Mouse (Mus musculus): ENCODE results near the gene Klk12.

Gene Klk12

GRCm38 (mm10) chr7:43768597-43768996, at the start of gene Klk12:
Gene Klk12, plus strand, starts transcription at chr7:43768897.
- DNase-seq = no peak

GRCm38 (mm10) chr7:43747788-43748187, 20.9 kb upstream of the Klk12 start:
- DNase-seq = peak; percentile 12

GRCm38 (mm10) chr7:43752806-43753205, 15.9 kb upstream of the Klk12 start:
- DNase-seq = no peak

GRCm38 (mm10) chr7:43766484-43766883, 2.2 kb upstream of the Klk12 start:
- no peak for DNase-seq

GRCm38 (mm10) chr7:43769636-43770035, 939 bp downstream of the Klk12 start:
- DNase-seq = no peak

GRCm38 (mm10) chr7:43770701-43771100, 2.0 kb downstream of the Klk12 start:
- DNase-seq = no peak

GRCm38 (mm10) chr7:43771916-43772315, 3.2 kb downstream of the Klk12 start:
- DNase-seq = no peak

- no peak for DNase-seq
These were observed 4.2 kb downstream of the Klk12 start for GRCm38 (mm10) chr7:43772901-43773300.

- no peak for DNase-seq
These were observed 5.7 kb downstream of the Klk12 start, which contains the start of gene Klk11 for GRCm38 (mm10) chr7:43774364-43774763. Gene Klk11, plus strand, starts transcription at chr7:43774604.

- DNase-seq = no peak
These were observed 6.1 kb downstream of the Klk12 start for GRCm38 (mm10) chr7:43774802-43775201.

- DNase-seq = no peak
These were observed 6.8 kb downstream of the Klk12 start for GRCm38 (mm10) chr7:43775311-43776057.

GRCm38 (mm10) chr7:43776506-43776905, 7.8 kb downstream of the Klk12 start:
- DNase-seq = no peak

GRCm38 (mm10) chr7:43777423-43777822, 8.7 kb downstream of the Klk12 start:
- DNase-seq = no peak

GRCm38 (mm10) chr7:43778176-43778970, 9.7 kb downstream of the Klk12 start:
- DNase-seq = no peak

GRCm38 (mm10) chr7:43780241-43780640, 11.5 kb downstream of the Klk12 start:
- DNase-seq = no peak

- no peak for DNase-seq
These were observed 12.0 kb downstream of the Klk12 start, which contains the start of gene Klk10 for GRCm38 (mm10) chr7:43780746-43781145. Gene Klk10, plus strand, starts transcription at chr7:43781035.

GRCm38 (mm10) chr7:43781541-43781940, 12.8 kb downstream of the Klk12 start:
- no peak for DNase-seq

- peak; percentile 83 for DNase-seq
These were observed 13.9 kb downstream of the Klk12 start for GRCm38 (mm10) chr7:43782275-43783265.

- DNase-seq = peak; percentile 35
These were observed 16.6 kb downstream of the Klk12 start for GRCm38 (mm10) chr7:43785286-43785685.

GRCm38 (mm10) chr7:43788096-43788495, 19.4 kb downstream of the Klk12 start:
- no peak for DNase-seq

GRCm38 (mm10) chr7:43789295-43789694, 20.6 kb downstream of the Klk12 start:
- no peak for DNase-seq

- DNase-seq = no peak
These were observed 22.9 kb downstream of the Klk12 start, which contains the start of gene Klk9 for GRCm38 (mm10) chr7:43791591-43791990. Gene Klk9, plus strand, starts transcription at chr7:43791891.

GRCm38 (mm10) chr7:43796355-43796754, 27.7 kb downstream of the Klk12 start:
- DNase-seq = no peak
